Mouse (Mus musculus): ENCODE results near the gene Ctc1. TPM values are rescaled to one million over a fixed set of nuclear protein-coding genes. Genes with fewer than 3 reads are reported as not detected.
"Not testable (repeated sequence)": the region's sequence is repeated elsewhere in the genome, so short reads cannot be mapped to it uniquely, and the experiment has no call there.

Gene Ctc1
- polyA plus RNA-seq, 1 experiment from 2014 or later, result 43.8 TPM

DNA sequence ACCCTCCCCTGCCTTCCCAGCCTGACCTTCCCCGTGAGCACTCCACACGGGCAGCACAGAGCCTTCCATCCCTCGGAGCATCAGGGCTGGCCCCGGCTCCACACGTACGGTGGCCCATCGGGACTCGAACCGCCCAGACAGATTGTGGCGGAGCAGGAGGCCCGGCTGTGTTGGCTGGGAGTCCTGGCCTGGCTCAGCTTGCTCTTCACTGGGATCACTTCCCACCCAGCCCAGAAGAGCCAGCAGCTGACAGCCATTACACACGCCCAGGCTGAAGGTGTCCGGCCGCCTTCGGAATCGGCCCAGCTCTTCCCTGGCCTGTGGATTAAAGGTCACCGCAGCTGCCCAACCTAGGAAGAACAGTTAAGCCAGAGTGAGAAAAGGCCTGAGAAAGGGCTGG lies 27.4 kb upstream of the Ctc1 start:
- Histone ChIP-seq H3K9ac (ENCODE audit: low read length) (no peak overlapping the region), H3K36me3 (ENCODE audit: control insufficient read depth, insufficient read depth, low read length) (peaks cover 78% of the 10 kb centered on the region), H3K4me3 (ENCODE audit: control insufficient read depth in 1 of 2, insufficient read depth in 1 of 2, low read depth in 1 of 2, low read length in 2 of 2) (no peak overlapping the region), H3K9me3 (ENCODE audit: control insufficient read depth, low read length) (no peaks in the 10 kb centered on the region), H3K27ac (replicated peaks in 1 of 2; ENCODE audit: control insufficient read depth in 1 of 2, insufficient read depth in 1 of 2, low read depth in 2 of 2, low read length in 2 of 2) (no peak overlapping the region), H3K4me1 (ENCODE audit: control insufficient read depth in 2 of 2, insufficient read depth in 2 of 2, low read length in 2 of 2) (no peaks in the 10 kb centered on the region), H3K4me2 (ENCODE audit: low read length) (no peak overlapping the region), H3K27me3 (ENCODE audit: control insufficient read depth, insufficient read depth, low read length) (no peaks in the 10 kb centered on the region)
- no peak for ATAC-seq (ENCODE audit: insufficient number of reproducible peaks, insufficient read depth, low FRiP score, low read depth)
- WGBS, result 83% methylated on average over 17 of the region's 17 CpGs

DNA sequence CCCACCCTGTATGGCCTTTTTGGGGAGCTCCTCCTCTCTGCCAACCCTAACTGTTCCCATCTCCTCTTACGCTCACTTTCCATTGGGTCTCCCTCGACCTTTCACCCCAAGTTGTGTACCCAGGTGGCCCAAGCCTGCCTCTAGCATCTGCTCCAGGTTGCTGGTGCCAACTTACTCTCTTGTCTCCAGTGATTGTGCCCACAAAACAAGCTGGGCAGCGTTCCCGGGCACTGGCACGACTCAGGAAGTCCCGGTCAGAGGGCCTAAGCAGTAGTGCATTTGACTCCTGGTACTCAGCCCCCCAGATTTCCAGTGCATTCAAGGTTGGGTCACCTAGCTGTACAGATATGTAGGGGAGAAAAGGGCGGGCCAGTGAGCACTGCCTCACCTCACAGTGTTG lies 22.6 kb upstream of the Ctc1 start:
- H3K27ac ChIP-seq (replicated peaks in 1 of 2; ENCODE audit: control insufficient read depth in 1 of 2, insufficient read depth in 1 of 2, low read depth in 2 of 2, low read length in 2 of 2), result no peak overlapping the region
- no peak for ATAC-seq (ENCODE audit: insufficient number of reproducible peaks, insufficient read depth, low FRiP score, low read depth)
- no peak overlapping the region for H3K4me3 ChIP-seq (ENCODE audit: control insufficient read depth in 1 of 2, insufficient read depth in 1 of 2, low read depth in 1 of 2, low read length in 2 of 2)
- H3K4me2 ChIP-seq (ENCODE audit: low read length), result no peak overlapping the region
- no peaks in the 10 kb centered on the region for H3K4me1 ChIP-seq (ENCODE audit: control insufficient read depth in 2 of 2, insufficient read depth in 2 of 2, low read length in 2 of 2)
- H3K9ac ChIP-seq (ENCODE audit: low read length), result no peak overlapping the region
- 90% methylated on average over 7 of the region's 7 CpGs for WGBS
- peaks cover 98% of the 10 kb centered on the region for H3K36me3 ChIP-seq (ENCODE audit: control insufficient read depth, insufficient read depth, low read length)
- H3K9me3 ChIP-seq (ENCODE audit: control insufficient read depth, low read length), result no peaks in the 10 kb centered on the region
- no peaks in the 10 kb centered on the region for H3K27me3 ChIP-seq (ENCODE audit: control insufficient read depth, insufficient read depth, low read length)

DNA sequence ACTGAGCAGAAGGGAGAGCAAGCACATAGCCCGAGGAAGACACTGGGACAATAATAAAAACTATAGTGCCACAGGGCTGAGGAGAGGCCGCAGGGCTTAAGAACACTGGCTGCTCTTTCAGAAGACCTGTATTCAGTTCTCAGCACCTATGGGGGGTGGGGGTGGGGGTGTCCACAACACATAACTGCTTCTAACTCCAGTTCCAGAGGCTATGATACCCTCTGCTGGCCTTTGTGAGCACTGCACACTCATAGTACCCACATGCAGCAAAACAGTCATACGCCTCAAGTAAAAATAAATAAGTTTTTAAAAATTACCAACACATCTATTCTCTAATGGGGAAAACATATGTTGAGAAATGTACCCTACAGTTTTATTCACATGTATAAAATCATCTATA lies 21.3 kb upstream of the Ctc1 start:
- Histone ChIP-seq H3K4me3 (ENCODE audit: control insufficient read depth in 1 of 2, insufficient read depth in 1 of 2, low read depth in 1 of 2, low read length in 2 of 2) (no peak overlapping the region), H3K27ac (replicated peaks in 1 of 2; ENCODE audit: control insufficient read depth in 1 of 2, insufficient read depth in 1 of 2, low read depth in 2 of 2, low read length in 2 of 2) (no peak overlapping the region), H3K27me3 (ENCODE audit: control insufficient read depth, insufficient read depth, low read length) (no peaks in the 10 kb centered on the region), H3K4me2 (ENCODE audit: low read length) (no peak overlapping the region), H3K36me3 (ENCODE audit: control insufficient read depth, insufficient read depth, low read length) (peaks cover 98% of the 10 kb centered on the region), H3K9ac (ENCODE audit: low read length) (no peak overlapping the region), H3K4me1 (ENCODE audit: control insufficient read depth in 2 of 2, insufficient read depth in 2 of 2, low read length in 2 of 2) (no peaks in the 10 kb centered on the region), H3K9me3 (ENCODE audit: control insufficient read depth, low read length) (no peaks in the 10 kb centered on the region)
- no peak for ATAC-seq (ENCODE audit: insufficient number of reproducible peaks, insufficient read depth, low FRiP score, low read depth)
- whole genome bisulfite sequencing, result 93% methylated on average over 3 of the region's 3 CpGs

DNA sequence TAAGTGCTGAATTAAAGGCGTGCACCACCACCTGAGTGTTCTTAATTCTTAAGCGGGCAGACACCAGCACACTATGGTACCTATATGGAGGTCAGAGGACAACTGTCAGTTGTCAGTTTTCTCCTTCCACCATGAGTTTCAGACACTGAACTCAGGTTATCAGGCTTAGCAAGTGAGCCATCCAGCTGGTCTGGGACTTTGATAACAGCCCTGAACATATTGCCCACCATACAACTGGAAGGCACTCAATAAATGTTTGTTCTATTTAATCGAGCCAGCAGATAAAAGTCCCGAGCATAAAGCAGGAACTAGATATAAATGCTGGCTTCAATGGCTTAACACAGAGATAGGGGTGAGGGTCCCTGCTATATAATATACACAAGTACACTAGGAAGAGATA lies 18.6 kb upstream of the Ctc1 start:
- Histone ChIP-seq H3K27me3 (ENCODE audit: control insufficient read depth, insufficient read depth, low read length) (no peaks in the 10 kb centered on the region), H3K9me3 (ENCODE audit: control insufficient read depth, low read length) (no peaks in the 10 kb centered on the region), H3K36me3 (ENCODE audit: control insufficient read depth, insufficient read depth, low read length) (peaks cover 98% of the 10 kb centered on the region), H3K4me2 (ENCODE audit: low read length) (no peak overlapping the region), H3K4me3 (ENCODE audit: control insufficient read depth in 1 of 2, insufficient read depth in 1 of 2, low read depth in 1 of 2, low read length in 2 of 2) (no peak overlapping the region), H3K4me1 (ENCODE audit: control insufficient read depth in 2 of 2, insufficient read depth in 2 of 2, low read length in 2 of 2) (no peaks in the 10 kb centered on the region), H3K9ac (ENCODE audit: low read length) (no peak overlapping the region), H3K27ac (replicated peaks in 1 of 2; ENCODE audit: control insufficient read depth in 1 of 2, insufficient read depth in 1 of 2, low read depth in 2 of 2, low read length in 2 of 2) (no peak overlapping the region)
- WGBS, result 93% methylated on average over 4 of the region's 4 CpGs
- ATAC-seq (ENCODE audit: insufficient number of reproducible peaks, insufficient read depth, low FRiP score, low read depth), result no peak

DNA sequence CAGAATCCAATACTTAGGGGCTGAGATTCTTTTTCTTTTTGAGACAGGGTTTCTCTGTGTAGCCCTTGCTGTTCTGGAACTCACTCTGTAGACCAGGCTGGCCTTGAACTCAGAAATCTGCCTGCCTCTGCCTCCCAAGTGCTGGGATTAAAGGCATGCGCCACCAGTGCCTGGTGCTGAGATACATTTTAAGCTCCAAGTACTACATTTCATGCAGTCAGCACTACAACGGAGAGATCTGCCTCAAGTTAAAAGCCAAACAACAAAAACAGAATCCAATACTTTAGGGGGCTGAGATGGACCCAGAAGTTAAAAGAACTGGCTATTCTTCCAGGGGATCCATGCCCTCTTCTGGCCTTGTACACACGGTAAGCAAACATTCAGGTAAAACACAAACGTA lies 12.9 kb upstream of the Ctc1 start:
- not testable (repeated sequence) for ATAC-seq (ENCODE audit: insufficient number of reproducible peaks, insufficient read depth, low FRiP score, low read depth); H3K27me3 ChIP-seq (ENCODE audit: control insufficient read depth, insufficient read depth, low read length); H3K4me3 ChIP-seq (ENCODE audit: control insufficient read depth in 1 of 2, insufficient read depth in 1 of 2, low read depth in 1 of 2, low read length in 2 of 2); H3K4me1 ChIP-seq (ENCODE audit: control insufficient read depth in 2 of 2, insufficient read depth in 2 of 2, low read length in 2 of 2); H3K4me2 ChIP-seq (ENCODE audit: low read length); H3K9ac ChIP-seq (ENCODE audit: low read length); H3K27ac ChIP-seq (replicated peaks in 1 of 2; ENCODE audit: control insufficient read depth in 1 of 2, insufficient read depth in 1 of 2, low read depth in 2 of 2, low read length in 2 of 2); H3K9me3 ChIP-seq (ENCODE audit: control insufficient read depth, low read length)
- H3K36me3 ChIP-seq (ENCODE audit: control insufficient read depth, insufficient read depth, low read length), result peaks cover 62% of the 10 kb centered on the region
- WGBS, result 95% methylated on average over 4 of the region's 4 CpGs

DNA sequence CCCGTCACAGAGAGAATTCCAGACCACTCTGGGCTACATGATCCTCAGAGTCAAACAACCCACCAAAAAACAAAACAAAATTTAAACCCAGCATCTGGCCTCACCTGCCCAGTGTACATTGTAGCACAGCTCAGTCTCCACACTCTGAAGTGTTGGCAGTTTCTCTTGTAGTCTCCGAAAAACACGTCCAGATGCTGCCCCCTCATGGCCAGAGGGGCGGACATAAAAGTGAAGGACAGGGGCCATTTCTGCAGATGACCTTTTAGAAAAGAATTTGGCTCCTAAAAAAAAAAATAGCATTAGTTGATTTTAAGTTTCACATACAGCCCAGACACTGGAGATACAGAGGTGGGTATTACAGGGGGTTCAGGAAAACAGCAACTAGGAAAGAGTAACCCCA lies 12.1 kb upstream of the Ctc1 start:
- Histone ChIP-seq H3K4me3 (ENCODE audit: control insufficient read depth in 1 of 2, insufficient read depth in 1 of 2, low read depth in 1 of 2, low read length in 2 of 2) (no peak overlapping the region), H3K9ac (ENCODE audit: low read length) (peak overlapping the region; percentile 31; the same call in 1 of the 2 replicates), H3K27me3 (ENCODE audit: control insufficient read depth, insufficient read depth, low read length) (no peaks in the 10 kb centered on the region), H3K27ac (replicated peaks in 1 of 2; ENCODE audit: control insufficient read depth in 1 of 2, insufficient read depth in 1 of 2, low read depth in 2 of 2, low read length in 2 of 2) (no peak overlapping the region), H3K4me2 (ENCODE audit: low read length) (no peak overlapping the region), H3K4me1 (ENCODE audit: control insufficient read depth in 2 of 2, insufficient read depth in 2 of 2, low read length in 2 of 2) (peaks cover 0 to 8% of the 10 kb centered on the region in 2 experiments; a peak in 3 of 4 replicates), H3K36me3 (ENCODE audit: control insufficient read depth, insufficient read depth, low read length) (peaks cover 54% of the 10 kb centered on the region), H3K9me3 (ENCODE audit: control insufficient read depth, low read length) (no peaks in the 10 kb centered on the region)
- 42% methylated on average over 4 of the region's 4 CpGs for WGBS
- no peak for ATAC-seq (ENCODE audit: insufficient number of reproducible peaks, insufficient read depth, low FRiP score, low read depth)

DNA sequence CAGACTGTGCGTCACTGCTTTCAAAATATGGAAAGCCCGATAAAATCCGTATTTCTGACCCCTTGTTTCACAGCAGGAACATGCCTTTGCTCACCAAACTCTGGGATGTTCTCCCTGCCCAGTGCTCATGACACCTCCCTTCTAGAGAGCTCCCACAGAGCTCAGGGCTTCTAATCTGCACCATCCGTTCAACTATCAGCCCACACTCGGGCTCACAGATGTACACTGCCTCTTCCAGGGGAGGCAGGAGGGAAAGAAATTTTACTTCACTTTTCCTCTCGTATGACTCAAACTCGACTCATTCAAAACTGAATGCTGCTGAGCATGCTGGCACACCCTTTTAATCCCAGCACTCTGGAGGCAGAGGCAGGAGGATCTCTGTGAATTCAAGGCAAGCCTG lies 10.5 kb upstream of the Ctc1 start:
- Histone ChIP-seq H3K9ac (ENCODE audit: low read length) (no peak overlapping the region), H3K4me2 (ENCODE audit: low read length) (no peak overlapping the region), H3K4me1 (ENCODE audit: control insufficient read depth in 2 of 2, insufficient read depth in 2 of 2, low read length in 2 of 2) (peaks cover 0 to 8% of the 10 kb centered on the region in 2 experiments; a peak in 3 of 4 replicates), H3K36me3 (ENCODE audit: control insufficient read depth, insufficient read depth, low read length) (peaks cover 38% of the 10 kb centered on the region), H3K9me3 (ENCODE audit: control insufficient read depth, low read length) (no peaks in the 10 kb centered on the region), H3K27me3 (ENCODE audit: control insufficient read depth, insufficient read depth, low read length) (no peaks in the 10 kb centered on the region), H3K4me3 (ENCODE audit: control insufficient read depth in 1 of 2, insufficient read depth in 1 of 2, low read depth in 1 of 2, low read length in 2 of 2) (no peak overlapping the region), H3K27ac (replicated peaks in 1 of 2; ENCODE audit: control insufficient read depth in 1 of 2, insufficient read depth in 1 of 2, low read depth in 2 of 2, low read length in 2 of 2) (no peak overlapping the region)
- ATAC-seq (ENCODE audit: insufficient number of reproducible peaks, insufficient read depth, low FRiP score, low read depth), result no peak
- 79% methylated on average over 7 of the region's 7 CpGs for WGBS

DNA sequence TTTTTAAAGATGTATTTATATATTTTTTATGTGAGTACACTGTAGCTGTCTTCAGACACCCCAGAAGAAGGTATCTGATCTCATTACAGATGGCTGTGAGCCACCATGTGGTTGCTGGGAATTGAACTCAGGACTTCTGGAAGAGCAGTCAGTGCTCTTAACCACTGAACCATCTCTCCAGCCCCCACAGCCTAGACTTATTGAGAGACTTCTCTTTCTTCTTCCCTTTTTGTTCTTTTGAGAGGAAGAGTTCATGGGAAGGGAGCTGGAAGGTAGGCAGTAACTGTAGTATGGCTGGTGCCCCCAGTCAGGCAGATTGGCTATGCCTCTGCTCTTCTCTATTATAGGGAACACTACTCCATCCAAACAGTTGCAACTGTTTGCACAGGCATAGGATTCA lies 9.1 kb upstream of the Ctc1 start:
- not testable (repeated sequence) for ATAC-seq (ENCODE audit: insufficient number of reproducible peaks, insufficient read depth, low FRiP score, low read depth); H3K27me3 ChIP-seq (ENCODE audit: control insufficient read depth, insufficient read depth, low read length); H3K4me2 ChIP-seq (ENCODE audit: low read length); H3K9ac ChIP-seq (ENCODE audit: low read length); H3K9me3 ChIP-seq (ENCODE audit: control insufficient read depth, low read length); H3K27ac ChIP-seq (replicated peaks in 1 of 2; ENCODE audit: control insufficient read depth in 1 of 2, insufficient read depth in 1 of 2, low read depth in 2 of 2, low read length in 2 of 2); H3K4me3 ChIP-seq (ENCODE audit: control insufficient read depth in 1 of 2, insufficient read depth in 1 of 2, low read depth in 1 of 2, low read length in 2 of 2)
- peaks cover 0 to 14% of the 10 kb centered on the region in 2 experiments; a peak in 3 of 4 replicates for H3K4me1 ChIP-seq (ENCODE audit: control insufficient read depth in 2 of 2, insufficient read depth in 2 of 2, low read length in 2 of 2)
- H3K36me3 ChIP-seq (ENCODE audit: control insufficient read depth, insufficient read depth, low read length), result peaks cover 24% of the 10 kb centered on the region

All from heart, embryonic 14.5 days (tissue).